ENCODE assay signal across 10 mouse cellular contexts in genomic region chr9:68791982-68792540, GRCm38 (mm10).
DNase-seq lines count a peak whose midpoint lies in the region; ATAC-seq lines count a peak whose summit lies in the region.
"Had no signal": no experiment of that assay in that cellular context is flagged by ENCODE, and none has a peak within 500 bp of the region (broad histone marks: within the 10 kb centered on the region; RNA-seq: fewer than 3 reads in every experiment).

No protein-coding gene starts in this region.

- H3K4me1 ChIP-seq in heart, embryonic 13.5 days: peaks cover 7% of the 10 kb centered on the region
- H3K4me1 ChIP-seq in heart, embryonic 12.5 days (replicated peaks): peaks cover 9% of the 10 kb centered on the region; the same call in 1 of the 2 replicates
- peaks cover 8% of the 10 kb centered on the region for H3K4me1 ChIP-seq in neural tube, embryonic 12.5 days

- no peak overlapping the region for H3K9ac ChIP-seq in heart, embryonic 13.5 days
- H3K9ac ChIP-seq in heart, embryonic 12.5 days: no peak overlapping the region
- H3K9ac ChIP-seq in neural tube, embryonic 12.5 days: no peak overlapping the region

- H3K27ac ChIP-seq in heart, embryonic 13.5 days (replicated peaks): no peak overlapping the region
- H3K27ac ChIP-seq in heart, embryonic 12.5 days (ENCODE audit: poor library complexity, severe bottlenecking): no peak overlapping the region
- no peak overlapping the region for H3K27ac ChIP-seq in neural tube, embryonic 12.5 days

- H3K4me2 ChIP-seq in heart, embryonic 13.5 days: peak overlapping the region; percentile 33
- no peak overlapping the region for H3K4me2 ChIP-seq in heart, embryonic 12.5 days
- peak overlapping the region; percentile 22; the same call in 1 of the 2 replicates for H3K4me2 ChIP-seq in neural tube, embryonic 12.5 days (replicated peaks)

- no peaks in the 10 kb centered on the region for H3K9me3 ChIP-seq in heart, embryonic 13.5 days
- H3K9me3 ChIP-seq in heart, embryonic 12.5 days (replicated peaks): no peaks in the 10 kb centered on the region
- no peaks in the 10 kb centered on the region for H3K9me3 ChIP-seq in neural tube, embryonic 12.5 days

- no peak for DNase-seq in neural tube, embryonic 10.5 days (ENCODE audit: extremely low spot score, low spot score)
- DNase-seq in layer of hippocampus, postnatal 36 days: peak; percentile 8 to 19
- DNase-seq in right cerebral cortex, postnatal 4 days: peak; percentile 16
- no peak for DNase-seq in gastrocnemius, postnatal 10 days
- no peak for DNase-seq in gastrocnemius, adult 8-10 months (ENCODE audit: low spot score in 2 of 2)
- DNase-seq: adrenal gland, postnatal 36 days; B cell, adult 2 months had no signal

- H3K4me3 ChIP-seq in heart, embryonic 13.5 days: no peak overlapping the region
- H3K4me3 ChIP-seq in heart, embryonic 12.5 days: no peak overlapping the region
- H3K4me3 ChIP-seq in neural tube, embryonic 12.5 days: no peak overlapping the region

- ATAC-seq in heart, embryonic 13.5 days (ENCODE audit: extremely low read depth, insufficient number of reproducible peaks, low FRiP score, low TSS enrichment): no peak
- no peak for ATAC-seq in heart, embryonic 12.5 days (ENCODE audit: insufficient number of reproducible peaks, low FRiP score)
- ATAC-seq in neural tube, embryonic 12.5 days (ENCODE audit: low FRiP score, low read depth): no peak; the same call in 1 of the 2 replicates

- WGBS in heart, embryonic 13.5 days: 70% methylated on average over 16 of the region's 16 CpGs
- 71% methylated on average over 16 of the region's 16 CpGs for WGBS in heart, embryonic 12.5 days
- 75% methylated on average over 16 of the region's 16 CpGs for WGBS in neural tube, embryonic 12.5 days

- H3K36me3 ChIP-seq in heart, embryonic 13.5 days: no peaks in the 10 kb centered on the region
- H3K36me3 ChIP-seq in heart, embryonic 12.5 days: no peaks in the 10 kb centered on the region
- H3K36me3 ChIP-seq in neural tube, embryonic 12.5 days: no peaks in the 10 kb centered on the region

- no peaks in the 10 kb centered on the region for H3K27me3 ChIP-seq in heart, embryonic 13.5 days (replicated peaks)
- no peaks in the 10 kb centered on the region for H3K27me3 ChIP-seq in heart, embryonic 12.5 days (replicated peaks)
- no peaks in the 10 kb centered on the region for H3K27me3 ChIP-seq in neural tube, embryonic 12.5 days (replicated peaks)

Comparison
In these comparisons a context has a peak if more than half of its experiments do, and no peak if none do; other contexts are left out.
1. DNase-seq: peak in layer of hippocampus, postnatal 36 days (2 of 2) and right cerebral cortex, postnatal 4 days (single experiment); none in neural tube, embryonic 10.5 days (single experiment), gastrocnemius, postnatal 10 days (single experiment) and gastrocnemius, adult 8-10 months (0 of 2).